Mouse (Mus musculus) forebrain, embryonic 16.5 days (tissue): ENCODE data around the gene Prkcg. TPM values are rescaled to one million over a fixed set of nuclear protein-coding genes. Genes with fewer than 3 reads are reported as not detected.

Experiments
- polyA plus RNA-seq: library from polyadenylated mRNA; unstranded; fragments of >200 nt; fragmentation: Nextera tagmentation; extraction: Ambion mirVana; gene quantifications from 2 replicates; pipeline ENCODE4 v1.2.1, GENCODE M21; 2015

The Prkcg gene
- polyA plus RNA-seq, 1 experiment from 2014 or later = 3.5 TPM

Other genes starting within 250 kb of the Prkcg start
- gene AU018091, start 120.0 kb upstream of the Prkcg start, polyA plus RNA-seq = not detected in 2 replicates
- not detected in 2 replicates for gene Nlrp12, start 39.4 kb upstream of the Prkcg start, polyA plus RNA-seq
- gene Myadm, start 99 bp upstream of the Prkcg start, polyA plus RNA-seq = 24.3 and 25.4 TPM in 2 replicates
- gene Cacng7, start 43.8 kb downstream of the Prkcg start, polyA plus RNA-seq = 2.8 and 4.3 TPM in 2 replicates
- gene Cacng8, start 101.5 kb downstream of the Prkcg start, polyA plus RNA-seq = 12.9 and 16.4 TPM in 2 replicates
- gene Cacng6, start 135.0 kb downstream of the Prkcg start, polyA plus RNA-seq = 0.14 TPM in 1 of 2 replicates, not detected in the other
- gene Tarm1, start 213.4 kb downstream of the Prkcg start, polyA plus RNA-seq = not detected in 2 replicates